Mouse (Mus musculus) stomach, postnatal 0 days (tissue): Measurements from ENCODE around the gene Dirc2. TPM values are rescaled to one million over a fixed set of nuclear protein-coding genes. Genes with fewer than 3 reads are reported as not detected.
A peak's percentile ranks its signal among the peaks of the same experiment; 100 is the strongest.

Experiments used
- ATAC-seq: fragments of 200-750 bp; cut with Nextera tagmentation; 2 replicates; pipeline ENCODE4 v1.8.0; 2017; ENCODE audit not compliant: low FRiP score, low TSS enrichment
- DNase-seq: peaks from one replicate; pipeline ENCODE4 v3.0.0-alpha.2; 2016; ENCODE audit warnings: low spot score
- H3K27ac ChIP-seq: fragments of 300-500 bp; sonication (generic); replicated peaks from 2 replicates; pipeline ENCODE4 v1.5.1; 2014; ENCODE audit warnings: mild to moderate bottlenecking, control low read depth
- H3K27me3 ChIP-seq: fragments of 300-500 bp; sonication (generic); 2 replicates; pipeline ENCODE4 v1.6.1; 2014; ENCODE audit warnings: low read length; ENCODE audit not compliant: control insufficient read depth, insufficient read depth
- H3K36me3 ChIP-seq: fragments of 300-500 bp; sonication (generic); 2 replicates; pipeline ENCODE4 v1.6.1; 2014; ENCODE audit warnings: low read length, mixed read lengths; ENCODE audit not compliant: control insufficient read depth, insufficient read depth
- H3K4me1 ChIP-seq: fragments of 300-500 bp; sonication (generic); replicated peaks from 2 replicates; pipeline ENCODE4 v1.6.1; 2014; ENCODE audit warnings: antibody characterized with exemption; ENCODE audit not compliant: control insufficient read depth, insufficient read depth
- H3K4me2 ChIP-seq: fragments of 300-500 bp; sonication (generic); replicated peaks from 2 replicates; pipeline ENCODE4 v1.6.1; 2014; ENCODE audit warnings: low read depth, mild to moderate bottlenecking, control low read depth, moderate library complexity
- H3K4me3 ChIP-seq: fragments of 300-500 bp; sonication (generic); 2 replicates; pipeline ENCODE4 v1.5.1; 2014; ENCODE audit warnings: low read depth, low read length, control low read depth
- H3K9ac ChIP-seq: fragments of 300-500 bp; sonication (generic); 2 replicates; pipeline ENCODE4 v1.6.1; 2014; ENCODE audit warnings: mild to moderate bottlenecking, low read length, control low read depth, mixed read lengths
- H3K9me3 ChIP-seq: fragments of 300-500 bp; sonication (generic); 2 replicates; pipeline ENCODE4 v1.6.1; 2016; ENCODE audit warnings: low read length; ENCODE audit not compliant: control insufficient read depth
- CTCF ChIP-seq: IDR thresholded peaks from 2 replicates; pipeline ENCODE4 v1.5.1; 2016; ENCODE audit warnings: antibody characterized with exemption, low read depth, mild to moderate bottlenecking, moderate library complexity
- EP300 ChIP-seq: optimal IDR thresholded peaks from 2 replicates; pipeline ENCODE3; 2016; ENCODE audit warnings: antibody characterized with exemption
- WGBS: fragments of 180-500 bp; shearing (Covaris S2); extraction: QIAGEN DNeasy Blood & Tissue Kit; methylation state at CpG from one replicate; pipeline ENCODE4 v1.1.7; 2014; 5-methylcytosine and 5-hydroxymethylcytosine counted together
- polyA plus RNA-seq: library from polyadenylated mRNA; unstranded; fragments of >200 nt; fragmentation: Nextera tagmentation; extraction: Ambion mirVana; gene quantifications from 2 replicates; pipeline ENCODE4 v1.2.1, GENCODE M21; 2015

Gene Dirc2
- polyA plus RNA-seq, 1 experiment from 2014 or later, result 10.9 TPM

DNA sequence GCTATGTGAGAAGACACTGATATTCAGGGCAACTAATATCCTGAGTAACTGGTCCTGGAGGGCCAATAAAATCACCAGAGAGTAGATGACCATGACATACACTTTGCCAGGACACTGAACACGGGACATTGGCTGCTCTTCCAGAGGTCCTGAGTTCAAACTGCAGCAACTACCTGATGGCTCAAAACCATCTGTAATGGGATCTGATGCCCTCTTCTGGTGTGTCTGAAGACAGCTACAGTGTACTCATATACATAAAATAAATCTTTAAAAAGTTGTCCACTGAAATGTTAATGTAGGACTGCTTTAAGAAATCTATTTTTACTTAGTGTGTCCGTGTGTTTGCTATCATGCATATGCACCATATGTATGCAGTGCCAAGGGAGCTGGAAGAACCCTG is 42.6 kb downstream of the Dirc2 start:
- H3K4me3 ChIP-seq, result no peak overlapping the region
- no peak overlapping the region for H3K4me2 ChIP-seq
- ATAC-seq (no peak), DNase-seq (no peak)
- H3K27ac ChIP-seq, result no peak overlapping the region
- no peaks in the 10 kb centered on the region for H3K4me1 ChIP-seq
- H3K36me3 ChIP-seq, result no peaks in the 10 kb centered on the region; the same call in 1 of the 2 replicates
- 82% methylated on average over 2 of the region's 2 CpGs for WGBS
- TF ChIP-seq CTCF, result no peak
- no peak for TF ChIP-seq EP300
- H3K27me3 ChIP-seq, result no peaks in the 10 kb centered on the region
- no peaks in the 10 kb centered on the region for H3K9me3 ChIP-seq
- no peak overlapping the region for H3K9ac ChIP-seq

- Histone ChIP-seq H3K4me3 (no peak overlapping the region), H3K27me3 (no peaks in the 10 kb centered on the region), H3K36me3 (no peaks in the 10 kb centered on the region; the same call in 1 of the 2 replicates), H3K27ac (no peak overlapping the region), H3K4me1 (no peaks in the 10 kb centered on the region), H3K9me3 (no peaks in the 10 kb centered on the region), H3K9ac (no peak overlapping the region), H3K4me2 (no peak overlapping the region)
- TF ChIP-seq EP300 (no peak), CTCF (no peak)
- DNase-seq (no peak), ATAC-seq (no peak)
- WGBS, result 89% methylated on average over 6 of the region's 6 CpGs
Observed at GRCm38 (mm10) chr16:35724561-35724960, 44.6 kb downstream of the Dirc2 start.

DNA sequence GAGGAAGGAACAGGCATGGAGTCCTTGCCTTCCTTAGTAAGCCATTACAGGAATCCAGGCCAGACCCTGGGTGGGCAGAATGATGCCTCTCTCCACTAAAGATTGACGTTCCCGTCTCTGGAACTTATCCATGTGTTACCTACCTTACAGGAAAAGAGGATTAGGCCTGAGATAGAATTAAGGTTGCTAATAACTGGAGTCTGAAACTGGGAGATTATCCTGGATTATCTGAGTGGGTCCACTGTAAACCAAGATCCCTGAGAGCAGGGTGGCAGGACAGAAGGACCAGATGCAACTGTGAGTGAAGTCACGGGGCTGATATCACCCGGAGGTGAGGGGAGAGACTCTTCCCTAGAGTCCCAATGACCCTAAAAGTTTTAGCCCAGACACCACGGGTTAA is 51.4 kb downstream of the Dirc2 start:
- Histone ChIP-seq H3K27ac (no peak overlapping the region), H3K4me1 (no peaks in the 10 kb centered on the region), H3K9me3 (no peaks in the 10 kb centered on the region), H3K27me3 (no peaks in the 10 kb centered on the region), H3K4me3 (no peak overlapping the region), H3K9ac (no peak overlapping the region), H3K4me2 (no peak overlapping the region), H3K36me3 (no peaks in the 10 kb centered on the region)
- ATAC-seq (no peak), DNase-seq (no peak)
- TF ChIP-seq EP300, result no peak
- TF ChIP-seq CTCF, result no peak
- WGBS, result 72% methylated on average over 5 of the region's 5 CpGs

GRCm38 (mm10) chr16:35716257-35716656 is 52.9 kb downstream of the Dirc2 start:
- WGBS, result 79% methylated on average over 3 of the region's 3 CpGs
- Histone ChIP-seq H3K36me3 (no peaks in the 10 kb centered on the region), H3K9ac (no peak overlapping the region), H3K4me3 (no peak overlapping the region), H3K4me1 (no peaks in the 10 kb centered on the region), H3K9me3 (no peaks in the 10 kb centered on the region), H3K4me2 (no peak overlapping the region), H3K27ac (no peak overlapping the region), H3K27me3 (no peaks in the 10 kb centered on the region)
- DNase-seq (no peak), ATAC-seq (no peak)
- TF ChIP-seq CTCF (peak; percentile 44), EP300 (no peak)

DNA sequence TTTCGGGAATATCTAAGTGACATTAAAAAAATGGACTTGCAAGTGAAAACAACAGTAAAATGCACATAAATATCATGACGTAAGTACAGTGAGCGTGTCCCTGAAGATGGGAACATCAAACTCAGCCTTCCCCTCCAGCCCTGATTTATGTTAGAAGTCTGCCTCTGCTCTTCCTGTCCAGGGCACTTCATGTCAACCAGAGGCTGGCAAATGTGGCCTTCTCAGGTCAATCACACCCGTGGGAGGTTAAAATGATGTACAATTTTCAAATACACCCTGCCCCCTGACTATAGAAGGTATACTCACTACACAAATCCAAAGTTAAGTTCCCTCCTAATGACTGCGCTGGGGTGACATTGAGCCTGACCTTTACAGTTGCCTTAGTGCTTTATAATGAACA is 53.4 kb downstream of the Dirc2 start:
- Histone ChIP-seq H3K9ac (no peak overlapping the region), H3K27ac (no peak overlapping the region), H3K9me3 (no peaks in the 10 kb centered on the region), H3K4me2 (no peak overlapping the region), H3K27me3 (no peaks in the 10 kb centered on the region), H3K4me3 (no peak overlapping the region), H3K4me1 (no peaks in the 10 kb centered on the region), H3K36me3 (no peaks in the 10 kb centered on the region)
- no peak for DNase-seq
- TF ChIP-seq CTCF, result no peak
- TF ChIP-seq EP300, result no peak
- no peak for ATAC-seq
- 82% methylated on average over 5 of the region's 5 CpGs for WGBS

- TF ChIP-seq CTCF (no peak), EP300 (no peak)
- Histone ChIP-seq H3K9me3 (no peaks in the 10 kb centered on the region), H3K27ac (no peak overlapping the region), H3K4me2 (no peak overlapping the region), H3K36me3 (no peaks in the 10 kb centered on the region), H3K27me3 (no peaks in the 10 kb centered on the region), H3K4me3 (no peak overlapping the region), H3K9ac (no peak overlapping the region), H3K4me1 (no peaks in the 10 kb centered on the region)
- no peak for DNase-seq
- no peak for ATAC-seq
- 48% methylated on average over 6 of the region's 6 CpGs for WGBS
Observed at GRCm38 (mm10) chr16:35715350-35715749, 53.8 kb downstream of the Dirc2 start.
